Mouse (Mus musculus) central nervous system, embryonic 18 days (tissue): ENCODE results near the gene Inha. TPM values are rescaled to one million over a fixed set of nuclear protein-coding genes. Genes with fewer than 3 reads are reported as not detected.

Experiments
- polyA plus RNA-seq: library from polyadenylated mRNA; depleted of rRNA; stranded (reverse); fragments of >200 nt; gene quantifications from 2 replicates; pipeline ENCODE4 v1.2.3, GENCODE M21; 2012; rRNA removed

Gene Inha
- 81.7 and 92.2 TPM in 2 replicates for polyA plus RNA-seq

DNA sequence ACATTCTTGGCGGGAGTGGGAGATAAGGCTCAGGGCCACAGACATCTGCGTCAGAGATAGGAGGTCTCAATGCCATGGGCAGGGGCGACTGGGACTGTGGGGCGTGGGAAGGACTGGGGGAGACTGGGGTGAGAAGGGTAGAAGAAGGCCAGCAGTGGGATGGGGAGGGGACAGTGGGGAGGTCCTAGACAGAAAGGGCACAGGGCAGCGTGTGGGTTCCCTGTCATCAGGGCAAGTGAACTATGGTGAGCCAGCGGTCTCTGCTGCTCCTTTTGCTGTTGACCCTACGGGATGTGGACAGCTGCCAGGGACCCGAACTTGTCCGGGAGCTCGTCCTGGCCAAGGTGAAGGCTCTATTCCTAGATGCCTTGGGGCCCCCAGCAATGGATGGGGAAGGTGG lies at the start of gene Inha:
Gene Inha (plus strand): TSS at position 72 of the 400 bp plus-strand sequence.

GRCm38 (mm10) chr1:75478916-75479634 lies 27.8 kb upstream of the Inha start, which contains the start of the genes Chpf and Tmem198:
Chpf (minus strand) TSS chr1:75479307.
Tmem198 (plus strand) TSS chr1:75479532.

GRCm38 (mm10) chr1:75505956-75506831 lies 683 bp upstream of the Inha start, which contains the start of gene Obsl1:
Obsl1 (minus strand) TSS chr1:75506452.

DNA sequence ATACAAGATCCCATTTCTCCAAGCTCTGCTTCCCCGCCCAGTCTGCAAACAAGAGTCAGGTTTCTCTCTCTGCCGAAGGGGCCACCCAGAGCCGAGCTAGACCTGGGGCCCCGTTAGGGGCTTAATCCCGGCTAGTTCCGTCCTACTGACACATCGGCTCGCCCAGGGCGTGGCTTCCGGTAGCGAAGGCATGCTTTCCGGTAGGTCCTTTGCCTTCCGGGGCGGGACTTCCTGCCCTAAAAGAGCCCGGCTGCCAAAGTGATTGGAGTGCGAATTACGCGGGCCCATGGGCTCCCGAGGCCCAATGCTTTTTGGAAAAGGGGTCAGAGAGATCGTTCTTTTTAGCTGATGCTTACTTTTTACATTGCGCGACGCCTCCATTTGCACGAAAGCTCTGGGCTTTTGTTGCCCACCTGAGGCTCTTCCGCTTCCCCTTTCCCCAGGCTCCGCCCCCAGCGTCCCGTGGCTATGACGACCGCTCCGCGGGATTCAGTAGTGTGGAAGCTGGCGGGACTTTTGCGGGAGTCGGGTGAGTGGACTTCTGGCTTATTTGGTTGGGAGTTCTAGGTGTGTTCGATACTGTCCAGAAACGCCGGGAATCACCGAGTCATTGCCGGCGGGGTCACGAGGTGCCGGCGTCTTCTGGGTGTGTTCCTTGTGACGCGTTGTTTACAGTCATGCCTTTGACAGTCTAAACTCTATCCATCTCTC lies 14.6 kb downstream of the Inha start, which contains the start of gene Stk11ip:
Gene Stk11ip (plus strand): TSS at position 209 of the 711 bp plus-strand sequence.

GRCm38 (mm10) chr1:75545965-75546956 lies 39.4 kb downstream of the Inha start, which contains the start of gene Slc4a3:
Slc4a3 (plus strand) TSS chr1:75546266.

Other genes starting within 250 kb of the Inha start
- 68.1 and 69.4 TPM in 2 replicates for gene Ptprn, start 242.6 kb upstream of the Inha start, polyA plus RNA-seq
- 141 and 164 TPM in 2 replicates for gene Resp18, start 228.7 kb upstream of the Inha start, polyA plus RNA-seq
- 151 and 153 TPM in 2 replicates for gene Dnpep, start 189.1 kb upstream of the Inha start, polyA plus RNA-seq
- 1.0 and 9.6 TPM in 2 replicates for gene Des, start 146.7 kb upstream of the Inha start, polyA plus RNA-seq
- 69.0 and 70.9 TPM in 2 replicates for gene Speg, start 131.8 kb upstream of the Inha start, polyA plus RNA-seq
- 103 and 111 TPM in 2 replicates for gene Gmppa, start 71.1 kb upstream of the Inha start, polyA plus RNA-seq
- gene Asic4, start 56.6 kb upstream of the Inha start, polyA plus RNA-seq = 15.3 and 15.9 TPM in 2 replicates
- gene Chpf, start 27.8 kb upstream of the Inha start, polyA plus RNA-seq = 61.1 and 64.1 TPM in 2 replicates
- 39.7 and 43.7 TPM in 2 replicates for gene Tmem198, start 27.5 kb upstream of the Inha start, polyA plus RNA-seq
- 39.6 and 49.3 TPM in 2 replicates for gene Obsl1, start 625 bp upstream of the Inha start, polyA plus RNA-seq
- 31.8 and 33.5 TPM in 2 replicates for gene Stk11ip, start 14.5 kb downstream of the Inha start, polyA plus RNA-seq
- 68.3 and 70.8 TPM in 2 replicates for gene Slc4a3, start 39.2 kb downstream of the Inha start, polyA plus RNA-seq